Mouse (Mus musculus) midbrain, postnatal 0 days (tissue): ENCODE measurements at regions not wholly inside any gene's neighbourhood (a gene's known extent, or its start where the extent isn't known, plus 50 kb on each side); places are given as distances from the start of the nearest gene placed in this dataset.
"Not testable (repeated sequence)": the region's sequence is repeated elsewhere in the genome, so short reads cannot be mapped to it uniquely, and the experiment has no call there.

Experiments used
- ATAC-seq: fragments of 200-750 bp; cut with Nextera tagmentation; 2 replicates; pipeline ENCODE4 v1.8.0; 2017; ENCODE audit warnings: moderate number of reproducible peaks, mild to moderate bottlenecking, moderate TSS enrichment, moderate library complexity; ENCODE audit not compliant: low FRiP score
- DNase-seq: peaks from one replicate; pipeline ENCODE4 v3.0.0-alpha.2; 2015; ENCODE audit warnings: low spot score
- H3K27ac ChIP-seq: fragments of 300-500 bp; sonication (generic); 2 replicates; pipeline ENCODE4 v1.5.1; 2014; ENCODE audit warnings: low read depth, mild to moderate bottlenecking, low read length, mixed read lengths
- H3K27me3 ChIP-seq: fragments of 300-500 bp; sonication (generic); 2 replicates; pipeline ENCODE4 v1.6.1; 2014; ENCODE audit warnings: low read length, control low read depth, mixed read lengths; ENCODE audit not compliant: insufficient read depth
- H3K36me3 ChIP-seq: fragments of 300-500 bp; sonication (generic); 2 replicates; pipeline ENCODE4 v1.6.1; 2014; ENCODE audit warnings: low read length, control low read depth, mixed read lengths; ENCODE audit not compliant: insufficient read depth
- H3K4me1 ChIP-seq: fragments of 300-500 bp; sonication (generic); 2 replicates; pipeline ENCODE4 v1.6.1; 2014; ENCODE audit warnings: mild to moderate bottlenecking, control low read depth, antibody characterized with exemption, low read length, mixed read lengths; ENCODE audit not compliant: insufficient read depth
- H3K4me2 ChIP-seq: fragments of 300-500 bp; sonication (generic); 2 replicates; pipeline ENCODE4 v1.6.1; 2014; ENCODE audit warnings: low read depth, mild to moderate bottlenecking, low read length, mixed read lengths; ENCODE audit not compliant: poor library complexity, severe bottlenecking
- H3K4me3 ChIP-seq: fragments of 300-500 bp; sonication (generic); 2 replicates; pipeline ENCODE4 v1.5.1; 2014; ENCODE audit warnings: low read depth, mild to moderate bottlenecking, low read length, moderate library complexity
- H3K9ac ChIP-seq: fragments of 300-500 bp; sonication (generic); replicated peaks from 2 replicates; pipeline ENCODE4 v1.6.1; 2014; ENCODE audit warnings: mild to moderate bottlenecking, low read length, moderate library complexity, mixed read lengths; ENCODE audit not compliant: poor library complexity, severe bottlenecking
- H3K9me3 ChIP-seq: fragments of 300-500 bp; sonication (generic); 2 replicates; pipeline ENCODE4 v1.6.1; 2016; ENCODE audit warnings: low read length, control low read depth
- CTCF ChIP-seq: IDR thresholded peaks from 2 replicates; pipeline ENCODE4 v1.5.1; 2016; ENCODE audit warnings: antibody characterized with exemption, mild to moderate bottlenecking
- WGBS: fragments of 180-500 bp; shearing (Covaris S2); extraction: QIAGEN DNeasy Blood & Tissue Kit; methylation state at CpG from one replicate; pipeline ENCODE4 v1.1.7; 2014; 5-methylcytosine and 5-hydroxymethylcytosine counted together

GRCm38 (mm10) chr2:17111177-17111576, 620.1 kb downstream of the Nebl start:
- WGBS: 73% methylated on average over 1 of the region's 1 CpGs

GRCm38 (mm10) chr2:17101161-17101560, 630.1 kb downstream of the Nebl start:
- TF ChIP-seq CTCF: no peak
- Histone ChIP-seq H3K9ac (no peak overlapping the region), H3K27ac (no peak overlapping the region), H3K36me3 (no peaks in the 10 kb centered on the region), H3K4me2 (no peak overlapping the region), H3K27me3 (no peaks in the 10 kb centered on the region), H3K4me3 (no peak overlapping the region), H3K9me3 (0 out of 2 replicates have a peak, but pooled peaks cover 3% of the 10 kb centered on the region), H3K4me1 (no peaks in the 10 kb centered on the region)
- DNase-seq (no peak), ATAC-seq (no peak)

More at GRCm38 (mm10) chr2:17111177-17111576, 620.1 kb downstream of the Nebl start:
- H3K27me3 ChIP-seq: no peaks in the 10 kb centered on the region
- no peak overlapping the region for H3K27ac ChIP-seq
- H3K9ac ChIP-seq: no peak overlapping the region
- no peak for TF ChIP-seq CTCF
- no peaks in the 10 kb centered on the region for H3K36me3 ChIP-seq
- H3K4me2 ChIP-seq: no peak overlapping the region
- no peaks in the 10 kb centered on the region for H3K9me3 ChIP-seq
- ATAC-seq (no peak), DNase-seq (no peak)
- H3K4me1 ChIP-seq: no peaks in the 10 kb centered on the region
- H3K4me3 ChIP-seq: no peak overlapping the region

GRCm38 (mm10) chr2:17097546-17097945, 633.7 kb downstream of the Nebl start:
- Histone ChIP-seq H3K4me3 (no peak overlapping the region), H3K27ac (no peak overlapping the region), H3K9ac (no peak overlapping the region), H3K9me3 (0 out of 2 replicates have a peak, but pooled peaks cover 3% of the 10 kb centered on the region), H3K36me3 (no peaks in the 10 kb centered on the region), H3K4me1 (no peaks in the 10 kb centered on the region), H3K27me3 (no peaks in the 10 kb centered on the region), H3K4me2 (no peak overlapping the region)
- WGBS: 69% methylated on average over 17 of the region's 20 CpGs
- no peak for TF ChIP-seq CTCF
- peak; percentile 27; the same call in 1 of the 2 replicates for ATAC-seq
- DNase-seq: no peak

- Histone ChIP-seq H3K4me2 (no peak overlapping the region), H3K4me1 (no peaks in the 10 kb centered on the region), H3K36me3 (no peaks in the 10 kb centered on the region), H3K27ac (no peak overlapping the region), H3K4me3 (no peak overlapping the region), H3K27me3 (no peaks in the 10 kb centered on the region), H3K9me3 (no peaks in the 10 kb centered on the region), H3K9ac (no peak overlapping the region)
- ATAC-seq (no peak), DNase-seq (no peak)
- 86% methylated on average over 1 of the region's 1 CpGs for WGBS
- no peak for TF ChIP-seq CTCF
These were observed 639.8 kb downstream of the Nebl start for GRCm38 (mm10) chr2:17091454-17091853.

- H3K27me3 ChIP-seq: no peaks in the 10 kb centered on the region
- no peaks in the 10 kb centered on the region for H3K9me3 ChIP-seq
- 93% methylated on average over 2 of the region's 2 CpGs for WGBS
- no peak for TF ChIP-seq CTCF
- H3K4me1 ChIP-seq: no peaks in the 10 kb centered on the region
- no peak for DNase-seq
- ATAC-seq: no peak
- no peak overlapping the region for H3K27ac ChIP-seq
- no peak overlapping the region for H3K4me3 ChIP-seq
- H3K9ac ChIP-seq: no peak overlapping the region
- H3K4me2 ChIP-seq: no peak overlapping the region
- H3K36me3 ChIP-seq: no peaks in the 10 kb centered on the region
These were observed 650.0 kb downstream of the Nebl start for GRCm38 (mm10) chr2:17081266-17081665.

GRCm38 (mm10) chr2:17065149-17066145, 665.8 kb downstream of the Nebl start:
- not testable (repeated sequence) for H3K27me3 ChIP-seq, H3K4me1 ChIP-seq, H3K27ac ChIP-seq, H3K36me3 ChIP-seq, H3K9me3 ChIP-seq, DNase-seq, H3K4me3 ChIP-seq, H3K9ac ChIP-seq, ATAC-seq, H3K4me2 ChIP-seq
- 90% methylated on average over 26 of the region's 26 CpGs for WGBS
